Mouse (Mus musculus): ENCODE data around the gene Slirp. TPM values are rescaled to one million over a fixed set of nuclear protein-coding genes. Genes with fewer than 3 reads are reported as not detected.
A peak's percentile ranks its signal among the peaks of the same experiment; 100 is the strongest.

Slirp gene
- polyA plus RNA-seq, 1 experiment from 2014 or later, result 252 TPM

DNA sequence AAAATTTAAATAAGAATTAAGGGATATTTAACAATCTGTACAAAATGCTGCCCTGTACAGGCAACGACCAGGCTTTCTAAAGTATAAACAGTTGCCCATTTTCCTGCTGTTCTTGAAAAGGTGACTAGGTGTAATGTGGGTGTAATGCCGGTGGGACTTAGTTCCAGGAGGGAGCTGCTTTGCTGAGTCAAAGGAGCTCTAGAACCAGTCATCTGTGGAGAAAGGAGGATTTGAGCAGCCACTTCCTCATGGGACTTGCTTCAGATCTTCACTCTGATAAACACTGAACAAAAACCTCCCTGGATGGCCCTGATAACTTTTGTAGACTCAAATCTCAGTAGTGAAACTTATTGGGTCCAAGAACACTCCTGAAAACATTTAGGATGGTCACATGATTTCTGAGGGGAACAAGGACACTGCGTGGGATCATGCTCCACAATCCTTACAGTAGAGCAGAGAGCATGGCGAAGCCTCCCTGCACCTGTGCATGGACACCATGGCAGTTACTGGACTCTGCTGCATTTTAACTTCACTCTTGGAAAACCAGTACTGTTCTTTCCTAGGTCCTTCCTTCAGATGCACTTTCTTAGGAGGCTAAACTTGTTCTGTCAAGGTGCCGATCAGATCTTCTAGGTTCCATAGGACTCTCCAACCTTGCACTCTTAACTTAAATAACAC, 17.2 kb upstream of the Slirp start:
- no peak overlapping the region for H3K4me2 ChIP-seq (replicated peaks; ENCODE audit: low read depth, low read length)
- no peak for ATAC-seq (ENCODE audit: low FRiP score, low TSS enrichment)
- no peaks in the 10 kb centered on the region for H3K9me3 ChIP-seq (ENCODE audit: low read length)
- peaks cover 63% of the 10 kb centered on the region for H3K36me3 ChIP-seq (ENCODE audit: insufficient read depth, low read length)
- no peak overlapping the region for H3K9ac ChIP-seq (replicated peaks; ENCODE audit: low read length)
- WGBS, result 87% methylated on average over 5 of the region's 5 CpGs
- H3K4me1 ChIP-seq (ENCODE audit: insufficient read depth, low read length), result no peaks in the 10 kb centered on the region
- no peak overlapping the region for H3K4me3 ChIP-seq (ENCODE audit: low read length)
- H3K27me3 ChIP-seq (ENCODE audit: insufficient read depth, low read length), result no peaks in the 10 kb centered on the region
- no peak overlapping the region for H3K27ac ChIP-seq (ENCODE audit: low read length)

DNA sequence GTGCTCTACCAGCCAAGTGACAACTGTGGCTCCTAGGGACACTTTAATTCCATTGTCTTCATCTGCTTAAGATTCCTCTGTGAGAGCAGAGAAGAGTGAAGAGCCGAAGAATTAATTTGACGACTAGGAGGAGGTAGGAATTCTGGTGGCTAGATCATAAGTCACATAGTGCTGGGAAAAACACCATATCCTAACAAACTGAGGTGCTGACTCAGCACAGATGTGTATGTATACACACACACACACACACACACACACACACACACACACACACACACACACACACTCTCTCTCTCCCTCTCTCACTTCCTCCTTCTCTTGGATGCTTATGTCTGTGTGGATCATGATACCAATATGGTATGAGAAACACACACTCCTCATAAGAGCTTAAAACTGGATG, 15.4 kb upstream of the Slirp start:
- H3K36me3 ChIP-seq (ENCODE audit: insufficient read depth, low read length), result peaks cover 74% of the 10 kb centered on the region
- ATAC-seq (ENCODE audit: low FRiP score, low TSS enrichment), result no peak
- H3K27me3 ChIP-seq (ENCODE audit: insufficient read depth, low read length), result no peaks in the 10 kb centered on the region
- H3K27ac ChIP-seq (ENCODE audit: low read length), result no peak overlapping the region
- H3K4me1 ChIP-seq (ENCODE audit: insufficient read depth, low read length), result no peaks in the 10 kb centered on the region
- H3K9ac ChIP-seq (replicated peaks; ENCODE audit: low read length), result no peak overlapping the region
- WGBS, result 81% methylated on average over 2 of the region's 2 CpGs
- no peaks in the 10 kb centered on the region for H3K9me3 ChIP-seq (ENCODE audit: low read length)
- H3K4me2 ChIP-seq (replicated peaks; ENCODE audit: low read depth, low read length), result no peak overlapping the region
- H3K4me3 ChIP-seq (ENCODE audit: low read length), result no peak overlapping the region

DNA sequence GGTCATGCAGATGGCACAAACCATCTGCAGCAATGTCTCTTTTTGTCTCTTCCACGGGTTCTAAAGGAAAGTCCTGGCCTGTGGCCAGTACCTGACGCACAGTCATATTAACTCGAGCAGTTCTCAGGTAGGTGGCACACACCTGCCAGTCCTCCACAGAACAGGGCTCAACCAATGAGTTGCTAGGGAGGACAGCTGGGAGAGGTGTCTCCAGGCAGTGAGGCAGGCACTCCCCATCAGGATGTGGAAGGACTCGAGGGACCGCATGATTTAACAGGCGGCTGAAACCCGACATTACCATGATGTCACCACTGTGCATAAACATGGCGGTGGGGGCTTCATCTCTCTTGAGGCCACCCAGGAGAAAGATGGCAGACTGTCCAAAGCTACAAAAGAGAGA, 14.8 kb upstream of the Slirp start:
- no peaks in the 10 kb centered on the region for H3K4me1 ChIP-seq (ENCODE audit: insufficient read depth, low read length)
- no peaks in the 10 kb centered on the region for H3K27me3 ChIP-seq (ENCODE audit: insufficient read depth, low read length)
- no peak overlapping the region for H3K4me2 ChIP-seq (replicated peaks; ENCODE audit: low read depth, low read length)
- 81% methylated on average over 8 of the region's 8 CpGs for WGBS
- H3K4me3 ChIP-seq (ENCODE audit: low read length), result no peak overlapping the region
- 0 out of 2 replicates have a peak, but pooled peaks have one; percentile 39 for ATAC-seq (ENCODE audit: low FRiP score, low TSS enrichment)
- H3K9me3 ChIP-seq (ENCODE audit: low read length), result no peaks in the 10 kb centered on the region
- H3K27ac ChIP-seq (ENCODE audit: low read length), result no peak overlapping the region
- H3K9ac ChIP-seq (replicated peaks; ENCODE audit: low read length), result no peak overlapping the region
- peaks cover 76% of the 10 kb centered on the region for H3K36me3 ChIP-seq (ENCODE audit: insufficient read depth, low read length)

DNA sequence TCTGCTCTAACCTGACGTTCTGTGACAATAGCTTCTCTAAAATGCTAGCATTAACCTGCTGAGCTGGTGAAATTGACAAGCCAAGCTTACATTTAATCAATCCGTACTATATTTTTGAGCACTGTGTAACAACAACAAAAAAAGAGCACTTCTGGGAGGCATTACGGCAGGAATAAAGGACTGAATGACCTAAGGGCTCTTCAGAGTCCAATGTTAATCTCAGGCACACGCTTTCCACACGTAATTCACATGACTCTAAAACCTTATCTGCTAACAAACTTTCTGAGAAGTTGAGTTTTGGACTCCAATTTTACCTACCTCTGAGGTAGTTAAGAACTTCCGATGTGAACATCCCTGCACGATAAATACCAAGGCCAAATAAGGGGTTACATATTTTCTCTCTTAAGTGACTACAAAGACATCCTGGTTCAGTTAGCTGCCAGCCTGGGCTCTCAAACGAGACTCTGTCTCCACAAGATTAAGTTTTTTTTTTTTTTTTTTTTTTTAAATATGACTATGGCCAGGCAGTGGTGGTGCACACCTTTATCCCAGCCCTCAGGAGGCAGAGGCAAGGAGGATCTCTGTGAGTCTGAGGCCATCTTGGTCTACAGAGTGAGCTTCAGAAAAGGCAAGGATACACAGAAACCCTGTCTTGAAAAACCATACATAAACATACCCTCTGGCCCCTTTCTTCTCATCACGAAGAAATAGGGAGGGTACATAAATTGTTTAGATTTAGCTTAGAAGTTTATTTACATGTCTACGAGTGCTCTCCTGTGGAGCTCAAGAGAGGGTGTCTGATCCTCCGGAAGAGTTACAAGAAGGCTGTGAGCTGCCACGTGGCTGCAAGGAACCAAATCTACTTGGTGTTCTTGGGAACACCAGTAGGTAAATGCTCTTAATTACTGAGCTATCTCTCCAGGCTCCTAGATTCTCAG, 1.2 kb upstream of the Slirp start:
- Histone ChIP-seq H3K9me3 (ENCODE audit: low read length) (no peaks in the 10 kb centered on the region), H3K27me3 (ENCODE audit: insufficient read depth, low read length) (no peaks in the 10 kb centered on the region), H3K4me1 (ENCODE audit: insufficient read depth, low read length) (peaks cover 14% of the 10 kb centered on the region), H3K4me2 (replicated peaks; ENCODE audit: low read depth, low read length) (peak overlapping the region; percentile 71), H3K27ac (ENCODE audit: low read length) (peak overlapping the region; percentile 35; the same call in 1 of the 2 replicates), H3K9ac (replicated peaks; ENCODE audit: low read length) (peak overlapping the region; percentile 96), H3K36me3 (ENCODE audit: insufficient read depth, low read length) (peaks cover 30% of the 10 kb centered on the region), H3K4me3 (ENCODE audit: low read length) (peak overlapping the region; percentile 96)
- 17% methylated on average over 12 of the region's 12 CpGs for WGBS
- ATAC-seq (ENCODE audit: low FRiP score, low TSS enrichment), result no peak

DNA sequence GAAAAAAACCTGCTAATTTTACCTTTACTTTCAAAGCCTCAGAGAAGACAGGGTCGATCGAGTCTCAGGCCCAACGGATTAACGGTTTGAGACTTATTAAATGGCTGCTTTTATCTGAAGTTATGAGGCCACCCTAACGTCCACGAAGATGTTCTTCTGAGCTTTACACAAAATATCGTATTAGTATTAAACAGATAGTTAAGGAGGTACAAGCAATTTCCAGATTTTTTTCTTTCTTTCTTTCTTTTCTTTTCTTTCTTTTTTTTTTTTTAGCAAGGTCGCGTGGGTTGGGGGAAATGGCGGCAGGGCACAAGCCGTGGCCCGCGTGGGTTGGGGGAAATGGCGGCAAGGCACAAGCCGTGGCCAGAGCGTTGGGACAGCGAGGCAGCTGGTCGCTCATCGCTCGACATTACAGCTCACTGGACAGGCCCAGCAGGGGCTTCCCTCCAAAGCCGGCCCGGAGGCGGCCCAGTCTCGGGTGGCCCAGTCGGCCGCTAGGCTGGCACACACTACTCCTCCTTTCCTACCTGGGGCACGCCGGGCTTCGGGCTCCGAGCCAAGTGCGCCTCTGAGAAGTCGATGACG, 489 bp upstream of the Slirp start:
- peak; percentile 92 for ATAC-seq (ENCODE audit: low FRiP score, low TSS enrichment)
- Histone ChIP-seq H3K36me3 (ENCODE audit: insufficient read depth, low read length) (peaks cover 30% of the 10 kb centered on the region), H3K27ac (ENCODE audit: low read length) (peak overlapping the region; percentile 84), H3K9me3 (ENCODE audit: low read length) (no peaks in the 10 kb centered on the region), H3K9ac (replicated peaks; ENCODE audit: low read length) (peak overlapping the region; percentile 96), H3K27me3 (ENCODE audit: insufficient read depth, low read length) (no peaks in the 10 kb centered on the region), H3K4me3 (ENCODE audit: low read length) (peak overlapping the region; percentile 96), H3K4me1 (ENCODE audit: insufficient read depth, low read length) (peaks cover 14% of the 10 kb centered on the region), H3K4me2 (replicated peaks; ENCODE audit: low read depth, low read length) (peak overlapping the region; percentile 71)
- WGBS, result under 1% methylated on average over 33 of the region's 33 CpGs

DNA sequence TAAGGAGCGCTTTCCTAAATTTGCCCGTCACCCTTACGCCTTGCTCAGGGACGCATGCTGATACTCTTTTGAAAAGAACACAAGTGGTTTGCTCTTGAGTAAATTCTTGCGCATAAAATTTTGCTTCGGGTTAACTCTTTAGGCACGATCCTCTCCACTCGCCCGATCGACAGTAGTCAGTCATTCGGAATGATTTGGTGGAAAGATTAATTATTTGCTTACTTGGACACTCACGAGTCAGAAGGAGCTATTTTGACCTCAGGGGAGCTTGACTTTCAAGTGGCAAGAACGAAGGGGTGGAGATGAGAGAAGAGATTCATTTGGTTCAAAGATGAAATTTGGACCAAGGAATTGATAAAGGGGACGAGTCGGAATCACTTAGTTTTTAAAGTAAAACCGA, 515 bp downstream of the Slirp start:
- peak overlapping the region; percentile 96 for H3K9ac ChIP-seq (replicated peaks; ENCODE audit: low read length)
- peak overlapping the region; percentile 35; the same call in 1 of the 2 replicates for H3K27ac ChIP-seq (ENCODE audit: low read length)
- no peaks in the 10 kb centered on the region for H3K27me3 ChIP-seq (ENCODE audit: insufficient read depth, low read length)
- H3K9me3 ChIP-seq (ENCODE audit: low read length), result no peaks in the 10 kb centered on the region
- H3K36me3 ChIP-seq (ENCODE audit: insufficient read depth, low read length), result peaks cover 30% of the 10 kb centered on the region
- no peak; the same call in 1 of the 2 replicates for ATAC-seq (ENCODE audit: low FRiP score, low TSS enrichment)
- H3K4me2 ChIP-seq (replicated peaks; ENCODE audit: low read depth, low read length), result peak overlapping the region; percentile 80
- WGBS, result 3% methylated on average over 16 of the region's 16 CpGs
- H3K4me3 ChIP-seq (ENCODE audit: low read length), result peak overlapping the region; percentile 96
- H3K4me1 ChIP-seq (ENCODE audit: insufficient read depth, low read length), result peaks cover 14% of the 10 kb centered on the region

DNA sequence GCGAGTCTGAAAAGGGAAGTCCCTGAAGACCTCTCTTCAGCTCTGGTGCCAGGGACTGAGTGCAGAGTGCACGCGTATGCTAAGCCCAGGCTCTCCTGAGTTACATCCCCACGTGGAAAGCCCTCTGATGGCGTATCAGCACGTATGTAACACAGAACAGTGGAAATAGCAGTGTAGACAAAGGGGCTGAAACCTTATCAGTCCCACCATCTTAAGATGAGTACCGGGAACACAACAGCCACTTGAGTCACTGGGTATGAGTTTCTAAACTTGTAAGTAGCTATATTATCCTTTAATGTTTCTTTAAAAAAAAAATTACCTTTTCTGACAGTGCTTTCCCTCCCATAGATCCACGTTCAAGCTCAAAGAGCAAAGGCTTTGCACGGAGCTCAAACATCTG, 5.8 kb downstream of the Slirp start:
- no peak overlapping the region for H3K4me3 ChIP-seq (ENCODE audit: low read length)
- H3K9ac ChIP-seq (replicated peaks; ENCODE audit: low read length), result no peak overlapping the region
- H3K4me2 ChIP-seq (replicated peaks; ENCODE audit: low read depth, low read length), result no peak overlapping the region
- peaks cover 61% of the 10 kb centered on the region for H3K36me3 ChIP-seq (ENCODE audit: insufficient read depth, low read length)
- no peaks in the 10 kb centered on the region for H3K27me3 ChIP-seq (ENCODE audit: insufficient read depth, low read length)
- no peak overlapping the region for H3K27ac ChIP-seq (ENCODE audit: low read length)
- H3K4me1 ChIP-seq (ENCODE audit: insufficient read depth, low read length), result peaks cover 2% of the 10 kb centered on the region; the same call in 1 of the 2 replicates
- no peak for ATAC-seq (ENCODE audit: low FRiP score, low TSS enrichment)
- 91% methylated on average over 9 of the region's 9 CpGs for WGBS
- H3K9me3 ChIP-seq (ENCODE audit: low read length), result no peaks in the 10 kb centered on the region

DNA sequence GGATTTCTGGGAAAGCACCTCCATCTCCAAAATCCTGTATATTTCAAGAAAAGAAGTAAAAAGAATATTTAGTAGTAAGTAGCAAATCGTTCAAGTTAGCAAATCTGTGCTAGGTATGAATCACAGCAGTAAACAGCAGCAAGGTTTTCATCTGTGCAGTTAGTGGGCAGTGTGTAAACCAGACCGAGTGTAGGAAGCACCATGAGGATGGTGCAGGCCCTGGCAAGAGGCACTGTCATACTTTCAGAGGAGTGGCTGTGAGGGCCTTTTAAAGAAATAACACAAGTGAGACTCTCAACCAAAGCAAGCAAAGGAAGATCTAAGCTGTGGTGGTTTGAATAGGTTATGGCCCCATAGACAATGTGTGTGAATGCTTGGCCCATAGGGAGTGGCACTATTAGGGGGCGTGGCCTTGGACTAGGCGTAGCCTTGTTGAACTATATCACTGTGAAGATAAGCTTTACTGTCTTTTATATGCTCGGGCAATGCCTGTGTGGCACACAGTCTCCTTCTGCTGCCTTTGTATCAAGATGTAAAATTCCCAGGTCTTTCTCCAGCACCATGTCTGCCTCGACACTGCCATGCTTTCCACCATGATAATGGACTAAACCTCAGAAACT, 21.1 kb downstream of the Slirp start:
- Histone ChIP-seq H3K4me1 (ENCODE audit: insufficient read depth, low read length) (no peaks in the 10 kb centered on the region), H3K27ac (ENCODE audit: low read length) (no peak overlapping the region), H3K4me3 (ENCODE audit: low read length) (no peak overlapping the region), H3K4me2 (replicated peaks; ENCODE audit: low read depth, low read length) (no peak overlapping the region), H3K27me3 (ENCODE audit: insufficient read depth, low read length) (no peaks in the 10 kb centered on the region), H3K9ac (replicated peaks; ENCODE audit: low read length) (no peak overlapping the region), H3K9me3 (ENCODE audit: low read length) (no peaks in the 10 kb centered on the region), H3K36me3 (ENCODE audit: insufficient read depth, low read length) (peaks cover 67% of the 10 kb centered on the region)
- ATAC-seq (ENCODE audit: low FRiP score, low TSS enrichment), result no peak
- 88% methylated on average over 6 of the region's 6 CpGs for WGBS

DNA sequence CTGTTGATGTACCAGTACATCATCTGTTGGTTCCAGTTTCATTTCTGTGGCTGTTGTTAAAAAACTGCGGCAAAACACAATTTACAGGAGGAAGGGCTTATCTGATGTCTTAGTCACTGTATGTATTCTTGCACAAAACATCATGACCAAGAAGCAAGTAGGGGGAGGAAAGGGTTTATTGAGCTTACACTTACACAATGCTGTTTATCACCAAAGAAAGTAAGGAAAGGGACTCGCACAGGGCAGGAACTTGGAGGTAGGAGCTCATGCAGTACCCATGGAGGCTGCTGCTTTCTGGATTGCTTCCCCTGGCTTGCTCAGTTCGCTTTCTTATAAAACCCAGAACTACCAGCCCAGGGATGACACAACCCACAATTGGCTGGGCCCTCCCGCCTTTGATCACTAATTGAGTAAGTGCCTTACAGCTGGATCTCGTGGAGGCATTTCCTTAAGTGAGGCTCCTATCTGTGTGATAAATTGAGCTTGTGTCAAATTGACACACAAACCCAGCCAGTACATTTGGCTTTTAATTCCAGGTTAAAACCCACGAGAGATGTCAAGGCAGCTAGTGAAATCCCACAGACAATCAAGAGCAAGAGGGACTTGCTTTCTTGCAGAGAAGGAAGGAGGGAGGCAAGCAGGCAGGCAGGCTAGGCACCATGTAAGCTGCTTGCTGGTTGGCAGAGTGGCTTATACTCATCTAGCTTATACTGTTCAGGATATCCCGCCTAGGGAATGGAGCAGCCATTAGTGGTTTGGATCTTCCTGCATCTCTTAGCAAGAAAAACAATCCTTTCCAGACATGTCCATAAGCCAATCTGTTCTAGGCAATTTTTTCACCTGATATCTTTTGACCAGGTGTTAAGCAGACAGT, 26.8 kb downstream of the Slirp start:
- 56% methylated on average over 7 of the region's 7 CpGs for WGBS
- no peak for ATAC-seq (ENCODE audit: low FRiP score, low TSS enrichment)
- peak overlapping the region; percentile 94 for H3K4me3 ChIP-seq (ENCODE audit: low read length)
- H3K4me2 ChIP-seq (replicated peaks; ENCODE audit: low read depth, low read length), result peak overlapping the region; percentile 77
- H3K36me3 ChIP-seq (ENCODE audit: insufficient read depth, low read length), result peaks cover 25% of the 10 kb centered on the region
- H3K27ac ChIP-seq (ENCODE audit: low read length), result no peak overlapping the region
- no peaks in the 10 kb centered on the region for H3K9me3 ChIP-seq (ENCODE audit: low read length)
- H3K4me1 ChIP-seq (ENCODE audit: insufficient read depth, low read length), result peaks cover 9% of the 10 kb centered on the region
- H3K9ac ChIP-seq (replicated peaks; ENCODE audit: low read length), result peak overlapping the region; percentile 52; the same call in 1 of the 2 replicates
- no peaks in the 10 kb centered on the region for H3K27me3 ChIP-seq (ENCODE audit: insufficient read depth, low read length)
